Mouse (Mus musculus) stomach, postnatal 0 days (tissue): ENCODE results near the gene BC048403.

Experiments used
- CTCF ChIP-seq: IDR thresholded peaks from 2 replicates; pipeline ENCODE4 v1.5.1; 2016; ENCODE audit warnings: antibody characterized with exemption, low read depth, mild to moderate bottlenecking, moderate library complexity
- EP300 ChIP-seq: optimal IDR thresholded peaks from 2 replicates; pipeline ENCODE3; 2016; ENCODE audit warnings: antibody characterized with exemption

DNA sequence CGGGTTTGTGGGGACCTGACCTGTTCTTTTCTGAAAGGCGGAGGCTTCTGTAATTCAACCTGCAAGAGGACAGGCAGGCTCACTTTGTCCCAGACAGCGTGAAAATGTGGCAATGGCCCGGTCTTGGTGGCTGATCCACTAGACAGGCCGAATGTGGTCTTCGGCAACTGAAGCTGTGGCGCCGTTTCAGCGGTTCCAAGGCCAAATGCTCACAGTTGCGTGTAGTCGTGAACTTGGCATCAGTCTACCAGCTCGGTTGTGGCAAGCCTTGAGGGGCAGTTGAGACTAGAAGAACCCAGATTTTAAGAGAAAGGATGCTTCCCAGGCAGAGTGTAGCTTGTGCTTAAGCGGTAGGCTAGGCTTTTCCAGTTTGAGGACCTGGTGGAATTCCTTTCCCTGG, 19.0 kb upstream of the BC048403 start:
- no peak for TF ChIP-seq CTCF
- no peak for TF ChIP-seq EP300
